Mouse (Mus musculus) liver, embryonic 14.5 days (tissue): Measurements from ENCODE around the gene Lcn5. TPM values are rescaled to one million over a fixed set of nuclear protein-coding genes. Genes with fewer than 3 reads are reported as not detected.
"Not testable (repeated sequence)": the region's sequence is repeated elsewhere in the genome, so short reads cannot be mapped to it uniquely, and the experiment has no call there.

Experiments
- ATAC-seq: fragments of 200-750 bp; cut with Nextera tagmentation; 2 replicates; pipeline ENCODE4 v1.8.0; 2017; ENCODE audit warnings: moderate number of reproducible peaks, mild to moderate bottlenecking, moderate library complexity; ENCODE audit not compliant: insufficient read depth
- DNase-seq, 3 experiments: peaks; one replicate each; pipeline ENCODE4 v3.0.0-alpha.2; 2012 to 2013; ENCODE audit warnings: low read depth in 3 of 3, low spot score in 3 of 3
- H3K27ac ChIP-seq: fragments of 300-500 bp; sonication (generic); 2 replicates; pipeline ENCODE4 v1.5.1; 2014; ENCODE audit warnings: moderate library complexity, mild to moderate bottlenecking, control low read depth, inconsistent platforms
- H3K27me3 ChIP-seq: fragments of 300-500 bp; sonication (generic); 2 replicates; pipeline ENCODE4 v1.6.1; 2014; ENCODE audit warnings: mild to moderate bottlenecking, low read length, moderate library complexity; ENCODE audit not compliant: control insufficient read depth, insufficient read depth
- H3K36me3 ChIP-seq: fragments of 300-500 bp; sonication (generic); replicated peaks from 2 replicates; pipeline ENCODE4 v1.6.1; 2014; ENCODE audit warnings: low read depth; ENCODE audit not compliant: control insufficient read depth, insufficient read depth
- H3K4me1 ChIP-seq, 2 experiments: fragments of 200-500 bp in 1 of 2; fragments of 300-500 bp in 1 of 2; sonication (generic) in 1 of 2; replicated peaks; 2 replicates each; pipeline ENCODE4 v1.6.1; 2012 to 2014; ENCODE audit warnings: antibody characterized with exemption in 1 of 2, inconsistent platforms in 1 of 2, low read length in 1 of 2; ENCODE audit not compliant: control insufficient read depth in 2 of 2, insufficient read depth in 2 of 2
- H3K4me2 ChIP-seq: fragments of 300-500 bp; sonication (generic); 2 replicates; pipeline ENCODE4 v1.6.1; 2014; ENCODE audit warnings: low read depth, mild to moderate bottlenecking, control low read depth, moderate library complexity
- H3K4me3 ChIP-seq, 2 experiments: fragments of 200-500 bp in 1 of 2; fragments of 300-500 bp in 1 of 2; sonication (generic) in 1 of 2; 2 replicates each; pipeline ENCODE4 v1.5.1; 2012 to 2014; ENCODE audit warnings: low read depth in 2 of 2, low read length in 2 of 2, mild to moderate bottlenecking in 2 of 2, control low read depth in 1 of 2, inconsistent platforms in 1 of 2, moderate library complexity in 1 of 2; ENCODE audit not compliant: insufficient read depth in 1 of 2
- H3K9ac ChIP-seq: fragments of 300-500 bp; sonication (generic); replicated peaks from 2 replicates; pipeline ENCODE4 v1.6.1; 2014; ENCODE audit warnings: mild to moderate bottlenecking, control low read depth, moderate library complexity
- H3K9me3 ChIP-seq: fragments of 300-500 bp; sonication (generic); 2 replicates; pipeline ENCODE4 v1.6.1; 2016; ENCODE audit warnings: low read length, mixed read lengths; ENCODE audit not compliant: control insufficient read depth
- CTCF ChIP-seq: IDR thresholded peaks from 2 replicates; pipeline ENCODE4 v1.5.1; 2016; ENCODE audit warnings: antibody characterized with exemption, low read depth, control low read depth
- EP300 ChIP-seq: IDR thresholded peaks from 2 replicates; pipeline ENCODE4 v1.6.1; 2016; ENCODE audit warnings: antibody characterized with exemption, low read depth
- WGBS: fragments of 180-500 bp; shearing (Covaris S2); extraction: QIAGEN DNeasy Blood & Tissue Kit; methylation state at CpG from one replicate; pipeline ENCODE4 v1.1.7; 2014; ENCODE audit not compliant: insufficient replicate concordance; 5-methylcytosine and 5-hydroxymethylcytosine counted together
- polyA plus RNA-seq, 2 experiments: library from polyadenylated mRNA; depleted of rRNA in 1 of 2; stranded (reverse) in 1 of 2; unstranded in 1 of 2; fragments of >200 nt; fragmentation: Nextera tagmentation in 1 of 2; extraction: Ambion mirVana in 1 of 2; gene quantifications; 2 replicates each; pipeline versions ENCODE4 v1.2.1 to v1.2.3; 2012 to 2014

Gene Lcn5
- polyA plus RNA-seq, 2 experiments, result not detected

DNA sequence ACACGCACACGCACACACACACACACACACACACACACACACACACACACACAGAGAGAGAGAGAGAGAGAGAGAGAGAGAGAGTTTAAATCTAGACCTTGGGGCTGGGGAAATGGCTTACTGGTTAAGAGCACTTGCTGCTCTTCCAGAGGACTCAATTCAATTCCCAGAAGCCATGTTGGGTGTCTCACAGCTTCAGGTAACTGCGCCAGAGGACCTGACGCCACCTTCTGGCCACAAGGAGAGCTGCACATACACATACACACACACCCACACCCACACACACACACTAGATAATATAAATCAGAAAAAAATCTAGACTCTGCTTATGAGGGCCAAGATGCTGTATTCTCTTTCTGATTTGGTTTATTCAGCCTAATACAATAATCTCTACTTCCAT, 29.2 kb downstream of the Lcn5 start:
- WGBS, result 66% methylated on average over 4 of the region's 4 CpGs
- H3K36me3 ChIP-seq, result no peaks in the 10 kb centered on the region
- H3K27ac ChIP-seq, result no peak overlapping the region
- DNase-seq, result no peak
- no peak overlapping the region for H3K9ac ChIP-seq
- no peaks in the 10 kb centered on the region for H3K9me3 ChIP-seq
- no peak overlapping the region for H3K4me2 ChIP-seq
- no peaks in the 10 kb centered on the region for H3K27me3 ChIP-seq
- no peak overlapping the region for H3K4me3 ChIP-seq
- peak; percentile 27; the same call in 1 of the 2 replicates for TF ChIP-seq CTCF
- TF ChIP-seq EP300, result no peak
- ATAC-seq, result no peak
- no peaks in the 10 kb centered on the region for H3K4me1 ChIP-seq

DNA sequence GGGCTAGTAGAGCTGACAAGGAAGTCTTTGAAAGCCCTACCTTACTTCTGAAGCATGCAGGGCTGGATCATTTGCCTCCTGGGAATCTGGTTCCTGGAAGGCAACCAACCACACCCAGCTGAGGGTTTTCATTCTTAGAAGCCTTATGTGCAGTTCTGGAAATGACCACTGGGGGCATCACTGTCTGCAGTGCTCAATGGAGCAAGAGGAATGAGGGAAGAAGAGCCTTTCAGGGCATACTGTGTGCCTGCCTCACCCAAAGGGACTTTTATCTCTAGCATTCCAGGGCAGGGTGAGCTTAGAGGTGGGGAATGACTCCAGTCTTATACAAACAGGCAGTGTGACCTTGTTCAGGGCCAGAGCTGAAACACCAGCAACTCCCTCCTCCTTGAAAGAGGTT, 36.9 kb downstream of the Lcn5 start:
- DNase-seq (peak; percentile 16 to 52 (median 24)), ATAC-seq (no peak)
- Histone ChIP-seq H3K36me3 (no peaks in the 10 kb centered on the region), H3K9ac (no peak overlapping the region), H3K9me3 (no peaks in the 10 kb centered on the region), H3K4me1 (no peaks in the 10 kb centered on the region), H3K27me3 (no peaks in the 10 kb centered on the region), H3K27ac (no peak overlapping the region), H3K4me2 (no peak overlapping the region), H3K4me3 (no peak overlapping the region)
- no peak for TF ChIP-seq EP300
- peak; percentile 84 for TF ChIP-seq CTCF

DNA sequence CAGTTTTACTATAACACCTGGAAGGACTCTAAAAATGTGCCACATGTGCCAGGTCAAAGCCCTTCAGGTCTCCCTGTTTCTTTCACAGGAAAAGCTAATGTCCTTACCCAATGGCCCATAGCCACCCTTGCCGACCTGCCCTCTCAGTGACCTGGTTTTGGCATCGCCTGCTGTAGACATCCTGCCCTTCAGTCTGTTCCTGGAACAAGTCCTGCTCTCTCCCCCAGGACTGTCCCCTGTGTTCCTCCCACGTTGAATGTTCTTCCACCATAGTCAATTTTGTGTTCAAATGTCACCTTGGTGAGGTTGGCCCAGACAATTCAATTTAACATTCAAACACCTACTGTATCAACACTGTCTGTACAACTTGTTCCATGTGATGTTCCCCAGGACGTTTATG, 39.2 kb downstream of the Lcn5 start:
- Histone ChIP-seq H3K27me3 (no peaks in the 10 kb centered on the region), H3K9me3 (no peaks in the 10 kb centered on the region), H3K9ac (no peak overlapping the region), H3K36me3 (no peaks in the 10 kb centered on the region), H3K4me1 (no peaks in the 10 kb centered on the region), H3K27ac (no peak overlapping the region), H3K4me3 (no peak overlapping the region), H3K4me2 (no peak overlapping the region)
- ATAC-seq, result no peak
- no peak for DNase-seq
- 39% methylated on average over 4 of the region's 4 CpGs for WGBS
- TF ChIP-seq EP300 (no peak), CTCF (no peak)

DNA sequence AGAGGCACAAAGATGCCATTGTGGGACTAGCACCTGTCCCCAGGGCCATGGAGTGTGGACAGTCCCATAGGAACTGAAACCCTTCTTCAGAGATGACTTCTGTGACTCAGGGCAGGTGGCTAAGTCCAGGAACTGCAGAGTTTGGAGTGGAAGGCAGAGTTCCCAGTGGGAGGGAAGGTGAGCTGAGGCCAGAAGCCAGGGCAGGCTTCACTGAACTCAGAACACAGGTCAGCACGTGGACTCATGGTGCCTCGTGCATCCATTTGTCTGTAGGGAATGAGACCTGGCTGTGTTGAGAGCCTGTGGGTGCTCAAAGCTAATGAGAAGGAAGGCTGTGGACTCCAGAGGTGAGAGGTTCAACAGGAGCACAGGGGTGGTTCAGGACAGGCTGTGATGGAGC, 40.9 kb downstream of the Lcn5 start:
- H3K27me3 ChIP-seq, result no peaks in the 10 kb centered on the region
- H3K27ac ChIP-seq, result no peak overlapping the region
- no peak for TF ChIP-seq CTCF
- TF ChIP-seq EP300, result no peak
- H3K4me2 ChIP-seq, result no peak overlapping the region
- no peak overlapping the region for H3K9ac ChIP-seq
- no peak for DNase-seq
- H3K9me3 ChIP-seq, result no peaks in the 10 kb centered on the region
- no peaks in the 10 kb centered on the region for H3K36me3 ChIP-seq
- WGBS, result 55% methylated on average over 2 of the region's 2 CpGs
- no peak overlapping the region for H3K4me3 ChIP-seq
- H3K4me1 ChIP-seq, result no peaks in the 10 kb centered on the region
- no peak for ATAC-seq

DNA sequence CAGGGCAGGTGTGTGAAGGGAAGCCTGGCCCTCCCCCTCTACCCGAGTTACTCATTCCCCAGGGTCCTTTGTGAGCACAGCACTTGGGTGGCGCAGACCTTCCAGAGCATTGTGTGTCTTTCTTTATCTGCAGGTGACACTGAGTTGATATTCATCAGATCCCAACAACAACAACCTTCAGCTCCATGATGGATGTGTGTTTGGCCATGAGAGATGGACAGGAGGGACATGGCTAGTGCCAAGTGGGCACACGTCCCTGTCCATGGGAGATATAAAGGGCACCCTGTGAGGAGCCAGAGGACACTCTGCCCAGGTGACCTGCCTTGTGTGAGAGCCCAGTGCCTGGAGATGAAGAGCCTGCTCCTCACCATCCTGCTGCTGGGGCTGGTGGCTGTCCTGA, 42.0 kb downstream of the Lcn5 start, which contains the start of gene Obp2a:
Gene Obp2a (plus strand): TSS at position 301 of the 400 bp plus-strand sequence.
- H3K9ac ChIP-seq, DNase-seq, H3K9me3 ChIP-seq, ATAC-seq, H3K36me3 ChIP-seq, H3K27ac ChIP-seq, H3K4me2 ChIP-seq, H3K4me1 ChIP-seq, H3K4me3 ChIP-seq, H3K27me3 ChIP-seq: not testable (repeated sequence)
- WGBS, result 52% methylated on average over 3 of the region's 3 CpGs

DNA sequence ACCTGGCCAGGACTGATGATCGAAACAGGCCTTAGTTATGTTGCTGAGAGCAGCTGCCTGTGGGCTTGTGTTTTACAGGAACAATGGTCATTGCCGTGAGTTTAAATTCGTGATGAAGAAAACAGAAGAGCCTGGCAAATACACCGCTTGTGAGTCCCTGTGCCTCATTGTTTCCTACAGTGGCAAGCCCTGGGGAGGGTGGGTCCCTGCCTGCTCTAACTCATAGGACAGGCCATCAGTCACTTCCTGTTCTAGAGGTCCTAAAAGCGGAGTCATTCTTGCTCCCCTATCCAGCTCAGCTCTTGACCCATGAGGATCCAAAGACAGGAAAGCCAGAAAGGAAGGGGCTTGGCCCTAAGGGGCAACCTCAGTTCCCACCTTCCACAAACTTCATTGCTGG, 43.2 kb downstream of the Lcn5 start:
- Histone ChIP-seq H3K9me3 (no peaks in the 10 kb centered on the region), H3K4me3 (no peak overlapping the region), H3K27me3 (no peaks in the 10 kb centered on the region), H3K4me2 (no peak overlapping the region), H3K9ac (no peak overlapping the region), H3K36me3 (no peaks in the 10 kb centered on the region), H3K27ac (no peak overlapping the region), H3K4me1 (no peaks in the 10 kb centered on the region)
- WGBS, result 37% methylated on average over 5 of the region's 5 CpGs
- TF ChIP-seq EP300 (no peak), CTCF (no peak)
- ATAC-seq (no peak), DNase-seq (no peak)
